ENCODE assay signal across 8 mouse cellular contexts in the genomic region with DNA sequence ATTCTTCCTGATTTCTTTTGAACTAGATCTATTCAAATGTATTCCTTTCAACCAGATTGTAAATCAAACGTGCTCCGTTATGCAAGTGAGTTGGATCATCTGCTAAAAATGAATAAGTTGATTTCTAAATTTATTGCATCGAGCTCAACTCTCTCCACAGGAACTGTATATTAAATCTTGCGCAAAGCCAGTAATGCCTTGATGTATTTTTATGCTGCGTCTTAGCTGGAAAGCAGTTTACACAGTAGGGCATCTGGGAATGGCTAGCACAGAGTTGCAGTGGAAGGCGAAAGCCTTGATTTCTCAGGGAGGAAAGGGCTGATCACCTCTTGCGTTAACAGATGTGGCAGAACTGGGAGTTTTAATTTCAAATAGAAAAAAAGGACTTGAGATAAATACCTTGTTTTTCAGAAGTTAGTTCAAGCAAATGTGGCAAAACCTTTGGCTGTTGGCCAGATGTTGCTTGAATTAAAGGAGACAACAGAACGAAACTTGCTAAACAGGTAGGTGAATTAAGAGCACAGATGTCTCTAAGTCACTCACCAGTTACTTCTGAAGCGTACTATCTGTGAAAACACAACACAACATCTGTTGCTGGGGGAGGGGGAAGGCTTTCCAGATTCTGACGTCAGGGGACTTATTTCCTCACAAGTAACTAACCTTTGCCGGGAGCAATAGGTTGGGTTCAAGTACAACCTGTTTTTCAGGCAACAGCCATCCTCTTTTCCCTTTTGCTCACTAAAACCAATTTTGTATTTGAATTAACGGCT. TPM values are rescaled to one million over a fixed set of nuclear protein-coding genes. Genes with fewer than 3 reads are reported as not detected.
DNase-seq lines count a peak whose midpoint lies in the region; ATAC-seq and TF ChIP-seq lines count a peak whose summit lies in the region.

No protein-coding gene starts in this region.

- H3K4me2 ChIP-seq in heart, embryonic 13.5 days = peak overlapping the region; percentile 89
- H3K4me2 ChIP-seq in embryonic facial prominence, embryonic 14.5 days (ENCODE audit: low read depth, low read length) = peak overlapping the region; percentile 74
- H3K4me2 ChIP-seq in intestine, embryonic 14.5 days (ENCODE audit: low read length) = peak overlapping the region; percentile 56

- no peaks in the 10 kb centered on the region for H3K9me3 ChIP-seq in heart, embryonic 13.5 days
- no peaks in the 10 kb centered on the region for H3K9me3 ChIP-seq in ES-Bruce4 (replicated peaks; ENCODE audit: control insufficient read depth, insufficient read depth, low read length, poor library complexity, severe bottlenecking)
- H3K9me3 ChIP-seq in embryonic facial prominence, embryonic 14.5 days (ENCODE audit: control insufficient read depth, low read length) = no peaks in the 10 kb centered on the region
- H3K9me3 ChIP-seq in intestine, embryonic 14.5 days (ENCODE audit: control insufficient read depth, low read length) = no peaks in the 10 kb centered on the region

- TF ChIP-seq POLR2A in ES-Bruce4 (IDR thresholded peaks at IDR 0.05; ENCODE audit: insufficient read depth, low read length) = no peak

- peak overlapping the region; percentile 85 for H3K9ac ChIP-seq in heart, embryonic 13.5 days
- peak overlapping the region; percentile 41 for H3K9ac ChIP-seq in ES-Bruce4 (ENCODE audit: low read depth, poor library complexity, severe bottlenecking)
- peak overlapping the region; percentile 89 for H3K9ac ChIP-seq in embryonic facial prominence, embryonic 14.5 days (ENCODE audit: low read depth, low read length)
- peak overlapping the region; percentile 50 for H3K9ac ChIP-seq in intestine, embryonic 14.5 days (ENCODE audit: low read length)

- peak overlapping the region; percentile 85 for H3K4me3 ChIP-seq in heart, embryonic 13.5 days
- peak overlapping the region; percentile 95 for H3K4me3 ChIP-seq in ES-Bruce4 (ENCODE audit: low read depth, low read length)
- peak overlapping the region; percentile 78 for H3K4me3 ChIP-seq in embryonic facial prominence, embryonic 14.5 days (ENCODE audit: low read depth, low read length)
- peak overlapping the region; percentile 80 for H3K4me3 ChIP-seq in intestine, embryonic 14.5 days (ENCODE audit: low read depth, low read length)
- peak overlapping the region; percentile 49 for H3K4me3 ChIP-seq in macrophage (ENCODE audit: inconsistent target)

- H3K79me2 ChIP-seq in macrophage (ENCODE audit: inconsistent target) = peaks cover 9% of the 10 kb centered on the region; the same call in 1 of the 2 replicates

- H3K4me1 ChIP-seq in heart, embryonic 13.5 days = peaks cover 31% of the 10 kb centered on the region
- no peaks in the 10 kb centered on the region for H3K4me1 ChIP-seq in ES-Bruce4 (ENCODE audit: control insufficient read depth, insufficient read depth, low read length)
- no peaks in the 10 kb centered on the region for H3K4me1 ChIP-seq in embryonic facial prominence, embryonic 14.5 days (ENCODE audit: control insufficient read depth, insufficient read depth, low read length)
- H3K4me1 ChIP-seq in intestine, embryonic 14.5 days (replicated peaks; ENCODE audit: control insufficient read depth, insufficient read depth, low read length) = peaks cover 11% of the 10 kb centered on the region; the same call in 1 of the 2 replicates

- TF ChIP-seq EP300 in ES-Bruce4 (IDR thresholded peaks at IDR 0.05; ENCODE audit: insufficient read depth, low read depth, low read length) = no peak

- ATAC-seq in heart, embryonic 13.5 days (ENCODE audit: extremely low read depth, insufficient number of reproducible peaks, low FRiP score, low TSS enrichment) = no peak
- peak; percentile 11; the same call in 1 of the 2 replicates for ATAC-seq in embryonic facial prominence, embryonic 14.5 days (ENCODE audit: low read depth)
- ATAC-seq in intestine, embryonic 14.5 days (replicated peaks; ENCODE audit: low FRiP score, low TSS enrichment, low read depth) = peak; percentile 34; the same call in 1 of the 2 replicates

- no peak for TF ChIP-seq CTCF in ES-Bruce4 (IDR thresholded peaks at IDR 0.05; ENCODE audit: low read depth, low read length)

- DNase-seq in heart, adult 8-10 months (ENCODE audit: low spot score) = no peak
- DNase-seq in embryonic facial prominence, embryonic 14.5 days (ENCODE audit: low spot score) = peak; percentile 81
- DNase-seq in intestine, embryonic 14.5 days (ENCODE audit: low spot score) = no peak
- DNase-seq in thymus, postnatal 0 days (ENCODE audit: low spot score) = peak; percentile 90
- no peak for DNase-seq in gastrocnemius, postnatal 4 days (ENCODE audit: low spot score in 2 of 2)

- H3K27ac ChIP-seq in heart, embryonic 13.5 days (replicated peaks) = peak overlapping the region; percentile 93
- H3K27ac ChIP-seq in ES-Bruce4 (ENCODE audit: insufficient read depth, low read length) = peak overlapping the region; percentile 70
- H3K27ac ChIP-seq in embryonic facial prominence, embryonic 14.5 days (replicated peaks; ENCODE audit: low read depth, low read length) = peak overlapping the region; percentile 88
- 0 out of 2 replicates have a peak overlapping the region, but pooled peaks have one; percentile 48 for H3K27ac ChIP-seq in intestine, embryonic 14.5 days (ENCODE audit: low read depth)
- H3K27ac ChIP-seq in macrophage = peak overlapping the region; percentile 19

- no peaks in the 10 kb centered on the region for H3K27me3 ChIP-seq in heart, embryonic 13.5 days (replicated peaks)
- no peaks in the 10 kb centered on the region for H3K27me3 ChIP-seq in ES-Bruce4 (ENCODE audit: control insufficient read depth, insufficient read depth, low read length, poor library complexity, severe bottlenecking)
- H3K27me3 ChIP-seq in embryonic facial prominence, embryonic 14.5 days (replicated peaks; ENCODE audit: control insufficient read depth, insufficient read depth, low read length) = no peaks in the 10 kb centered on the region
- no peaks in the 10 kb centered on the region for H3K27me3 ChIP-seq in intestine, embryonic 14.5 days (replicated peaks; ENCODE audit: control insufficient read depth, insufficient read depth, low read length)

- 40% methylated on average over 12 of the region's 12 CpGs for WGBS in heart, embryonic 13.5 days
- WGBS in embryonic facial prominence, embryonic 14.5 days = 38% methylated on average over 12 of the region's 12 CpGs
- whole genome bisulfite sequencing in intestine, embryonic 14.5 days = 41% methylated on average over 12 of the region's 12 CpGs
- WGBS in macrophage (ENCODE audit: missing documents) = 44% methylated on average over 12 of the region's 12 CpGs

- H3K36me3 ChIP-seq in heart, embryonic 13.5 days = no peaks in the 10 kb centered on the region
- no peaks in the 10 kb centered on the region for H3K36me3 ChIP-seq in ES-Bruce4 (ENCODE audit: control insufficient read depth, insufficient read depth, low read length, poor library complexity, severe bottlenecking)
- no peaks in the 10 kb centered on the region for H3K36me3 ChIP-seq in embryonic facial prominence, embryonic 14.5 days (ENCODE audit: control insufficient read depth, insufficient read depth, low read length)
- no peaks in the 10 kb centered on the region for H3K36me3 ChIP-seq in intestine, embryonic 14.5 days (ENCODE audit: control insufficient read depth, insufficient read depth, low read length)
- H3K36me3 ChIP-seq in macrophage (ENCODE audit: inconsistent target) = no peaks in the 10 kb centered on the region

RNA-seq across cellular contexts. Expression of gene Smim13, which starts 0.7 kb away (rescaled TPM):
- polyA plus RNA-seq in heart, embryonic 13.5 days (2015; fragmentation: Nextera tagmentation; extraction: Ambion mirVana) = 8.7 and 9.8 TPM in 2 replicates
- total RNA-seq in heart, adult 8-10 months (2022) = 10 to 100 TPM; 23.3 to 28.6 (median 26.7) TPM
- polyA plus RNA-seq in ES-Bruce4 (2011; ENCODE audit: insufficient read depth, insufficient read length, low read depth, missing spikeins) (6.3 and 8.4 TPM in 2 replicates), macrophage (2018) (10.8 to 16.4 TPM (median 11.3 TPM) in 3 replicates)
- 16.2 and 19.8 TPM in 2 replicates for polyA plus RNA-seq in embryonic facial prominence, embryonic 14.5 days (2014; fragmentation: Nextera tagmentation; extraction: Ambion mirVana)
- 13.0 TPM in 2 replicates for polyA plus RNA-seq in intestine, embryonic 14.5 days (2014; fragmentation: Nextera tagmentation; extraction: Ambion mirVana)
- 1 to 10 TPM in 22 of 26 experiments, under 1 TPM in 4; 0.56 to 7.4 (median 2.6) TPM for total RNA-seq in macrophage (2018; cell fraction: chromatin; rRNA removed)
- 10 to 100 TPM in 20 of 26 experiments, 1 to 10 TPM in 6; 9.0 to 22.3 (median 12.8) TPM for total RNA-seq in macrophage (2018; cell fraction: cytosol; rRNA removed)
- total RNA-seq in macrophage (2018; cell fraction: nucleus; rRNA removed) = 10 to 100 TPM in 6 of 26 experiments, 1 to 10 TPM in 20; 4.0 to 17.5 (median 7.1) TPM
- 12.4 and 14.6 TPM in 2 replicates for polyA plus RNA-seq in thymus, postnatal 0 days (2015; fragmentation: Nextera tagmentation; extraction: Ambion mirVana)
- total RNA-seq in gastrocnemius, postnatal 4 days (2021) = 10 to 100 TPM; 21.9 to 22.8 TPM

RNA-seq across cellular contexts. Expression of gene Gm17364, which starts 24.8 kb away (rescaled TPM):
- not detected in 2 replicates for polyA plus RNA-seq in heart, embryonic 13.5 days (2015; fragmentation: Nextera tagmentation; extraction: Ambion mirVana)
- not detected for total RNA-seq in heart, adult 8-10 months (2022)
- polyA plus RNA-seq in ES-Bruce4 (2011; ENCODE audit: insufficient read depth, insufficient read length, low read depth, missing spikeins) (not detected in 2 replicates), macrophage (2018) (not detected in 3 replicates)
- polyA plus RNA-seq in embryonic facial prominence, embryonic 14.5 days (2014; fragmentation: Nextera tagmentation; extraction: Ambion mirVana) = not detected in 2 replicates
- not detected in 2 replicates for polyA plus RNA-seq in intestine, embryonic 14.5 days (2014; fragmentation: Nextera tagmentation; extraction: Ambion mirVana)
- not detected for total RNA-seq in macrophage (2018; cell fraction: chromatin; rRNA removed)
- not detected for total RNA-seq in macrophage (2018; cell fraction: cytosol; rRNA removed)
- total RNA-seq in macrophage (2018; cell fraction: nucleus; rRNA removed) = not detected
- polyA plus RNA-seq in thymus, postnatal 0 days (2015; fragmentation: Nextera tagmentation; extraction: Ambion mirVana) = not detected in 2 replicates
- not detected for total RNA-seq in gastrocnemius, postnatal 4 days (2021)

RNA-seq across cellular contexts. Expression of gene Elovl2, which starts 28.7 kb away (rescaled TPM):
- 1.5 and 2.1 TPM in 2 replicates for polyA plus RNA-seq in heart, embryonic 13.5 days (2015; fragmentation: Nextera tagmentation; extraction: Ambion mirVana)
- under 1 TPM in 2 of 4 experiments, not detected in 2; 0.09 to 0.14 TPM for total RNA-seq in heart, adult 8-10 months (2022)
- polyA plus RNA-seq in ES-Bruce4 (2011; ENCODE audit: insufficient read depth, insufficient read length, low read depth, missing spikeins) = 3.7 and 5.8 TPM in 2 replicates
- 2.8 and 4.0 TPM in 2 replicates for polyA plus RNA-seq in embryonic facial prominence, embryonic 14.5 days (2014; fragmentation: Nextera tagmentation; extraction: Ambion mirVana)
- 9.3 and 11.0 TPM in 2 replicates for polyA plus RNA-seq in intestine, embryonic 14.5 days (2014; fragmentation: Nextera tagmentation; extraction: Ambion mirVana)
- total RNA-seq in macrophage (2018; cell fraction: chromatin; rRNA removed) = not detected
- total RNA-seq in macrophage (2018; cell fraction: cytosol; rRNA removed) = under 1 TPM in 22 of 26 experiments, not detected in 4; 0.03 to 0.23 (median 0.10) TPM
- under 1 TPM in 9 of 26 experiments, not detected in 17; 0.10 to 0.33 (median 0.17) TPM for total RNA-seq in macrophage (2018; cell fraction: nucleus; rRNA removed)
- 0.03 to 0.16 TPM in 2 of 3 replicates, not detected in the other for polyA plus RNA-seq in macrophage (2018)
- 0.08 and 0.27 TPM in 2 replicates for polyA plus RNA-seq in thymus, postnatal 0 days (2015; fragmentation: Nextera tagmentation; extraction: Ambion mirVana)
- 1 to 10 TPM in 1 of 2 experiments, under 1 TPM in 1; 0.49 to 1.2 TPM for total RNA-seq in gastrocnemius, postnatal 4 days (2021)

Comparison
In these comparisons a context has a peak if more than half of its experiments do, and no peak if none do; other contexts are left out.
1. H3K27ac ChIP-seq: peak in every context shown above with its lines; median percentile 93 in heart, embryonic 13.5 days; 88 in embryonic facial prominence, embryonic 14.5 days; 70 in ES-Bruce4; 48 in intestine, embryonic 14.5 days; 19 in macrophage.
2. DNase-seq: peak in embryonic facial prominence, embryonic 14.5 days (single experiment) and thymus, postnatal 0 days (single experiment); none in heart, adult 8-10 months (single experiment), intestine, embryonic 14.5 days (single experiment) and gastrocnemius, postnatal 4 days (0 of 2).
3. Peak in every context shown above with its lines, with median percentiles within 50 percentile points of each other: H3K4me2 ChIP-seq, H3K4me3 ChIP-seq and H3K9ac ChIP-seq.